Mouse (Mus musculus): ENCODE measurements around the gene Hoxd12.

DNA sequence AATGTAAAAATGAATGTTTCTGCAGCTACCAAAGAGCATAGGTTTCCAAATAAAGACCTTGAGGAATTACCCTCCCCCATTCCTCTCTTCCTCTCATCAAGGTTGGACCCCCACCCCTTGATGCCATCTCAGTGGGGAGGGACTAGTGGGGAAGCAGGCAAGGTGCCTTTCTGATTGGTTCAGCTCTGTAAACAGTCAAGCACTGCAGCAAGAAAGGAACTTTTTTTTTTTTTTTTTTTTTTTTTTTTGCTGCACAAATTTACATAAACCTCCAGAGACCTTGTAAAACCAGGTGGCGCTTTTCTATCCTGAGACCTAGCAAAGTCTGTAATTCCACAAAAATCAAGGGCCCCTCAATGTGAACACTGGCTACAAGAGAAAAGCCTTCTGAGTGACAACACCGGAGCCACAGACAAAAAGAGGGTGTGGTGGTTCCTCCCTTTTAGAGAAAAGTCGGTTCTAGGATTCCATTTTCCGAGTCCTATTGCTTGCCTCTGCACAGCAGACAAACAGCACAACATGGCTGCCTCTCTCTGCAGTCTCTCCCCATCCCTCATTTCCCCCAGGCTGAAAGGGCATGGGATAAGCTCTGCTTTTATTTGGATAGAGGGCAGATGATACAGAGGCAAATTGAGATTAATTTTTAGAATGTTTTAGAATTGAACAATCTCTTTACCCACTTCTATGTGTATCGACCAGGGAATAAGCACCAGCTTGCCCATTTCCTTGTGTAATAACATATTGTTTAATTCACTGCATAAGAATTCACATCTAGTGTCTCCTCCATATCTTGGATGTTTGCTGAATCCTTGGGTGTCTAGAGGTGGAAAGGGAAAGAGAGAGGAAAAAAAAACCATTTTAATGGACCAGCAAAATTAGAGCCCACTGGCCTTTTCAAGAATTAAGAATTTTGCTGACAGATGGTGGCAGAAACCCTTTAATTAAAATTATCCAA is 34.9 kb downstream of the Hoxd12 start:
- TF ChIP-seq CTCF (IDR thresholded peaks at IDR 0.05; ENCODE audit: low read depth) (no peak), EP300 (IDR thresholded peaks at IDR 0.05; ENCODE audit: low read depth) (no peak)

All from heart, postnatal 0 days (tissue).